Mouse (Mus musculus) CH12.LX (cell line): Measurements from ENCODE around the gene Syngap1. TPM values are rescaled to one million over a fixed set of nuclear protein-coding genes. Genes with fewer than 3 reads are reported as not detected.

Experiments used
- DNase-seq: peaks from one replicate; pipeline ENCODE4 v3.0.0-alpha.2; 2013; ENCODE audit errors: extremely low read depth
- H3K27ac ChIP-seq: 2 replicates; pipeline ENCODE4 v1.5.1; 2012; ENCODE audit warnings: low read depth, mild to moderate bottlenecking, control low read depth, moderate library complexity; ENCODE audit not compliant: insufficient read depth
- H3K27me3 ChIP-seq: replicated peaks from 2 replicates; pipeline ENCODE3; 2012; ENCODE audit warnings: inconsistent platforms
- H3K36me3 ChIP-seq, 2 experiments: replicated peaks in 1 of 2; 2 replicates each; pipeline versions ENCODE3 to v1.6.1; 2012; ENCODE audit warnings: inconsistent platforms in 1 of 2, low read length in 1 of 2, mild to moderate bottlenecking in 1 of 2, mixed read lengths in 1 of 2, moderate library complexity in 1 of 2; ENCODE audit not compliant: control insufficient read depth in 1 of 2, insufficient read depth in 1 of 2
- H3K4me1 ChIP-seq, 2 experiments: 2 replicates each; pipeline ENCODE4 v1.6.1; 2012; ENCODE audit warnings: inconsistent platforms in 1 of 2, moderate library complexity in 1 of 2; ENCODE audit not compliant: insufficient read depth in 2 of 2, control insufficient read depth in 1 of 2
- H3K4me2 ChIP-seq: 2 replicates; pipeline ENCODE4 v1.6.1; 2012; ENCODE audit warnings: low read depth, mild to moderate bottlenecking, control low read depth; ENCODE audit not compliant: poor library complexity, insufficient read depth, severe bottlenecking
- H3K4me3 ChIP-seq, 3 experiments: fragments of 150-350 bp in 1 of 3; sonication (generic) in 1 of 3; replicated peaks in 1 of 3; 2 replicates each; pipeline versions ENCODE3 to v1.5.1; 2011 to 2012; ENCODE audit warnings: low read depth in 2 of 3, low read length in 2 of 3, mild to moderate bottlenecking in 2 of 3, moderate library complexity in 2 of 3, control low read depth in 1 of 3, improper control_type of control experiment in 1 of 3, inconsistent platforms in 1 of 3, mixed read lengths in 1 of 3; ENCODE audit not compliant: poor library complexity in 1 of 3
- H3K79me2 ChIP-seq: replicated peaks from 2 replicates; pipeline ENCODE4 v1.6.1; 2012; ENCODE audit warnings: mild to moderate bottlenecking, moderate library complexity; ENCODE audit not compliant: control insufficient read depth, poor library complexity, insufficient read depth, severe bottlenecking; ENCODE audit errors: extremely low read depth
- H3K9ac ChIP-seq: 2 replicates; pipeline ENCODE4 v1.6.1; 2012; ENCODE audit warnings: low read depth, mild to moderate bottlenecking, control low read depth, moderate library complexity; ENCODE audit not compliant: insufficient read depth
- H3K9me3 ChIP-seq: replicated peaks from 2 replicates; pipeline ENCODE3; 2012; ENCODE audit warnings: low read length, inconsistent platforms, mixed read lengths
- CHD1 ChIP-seq: IDR thresholded peaks from 2 replicates; pipeline ENCODE4 v1.6.1; 2012; ENCODE audit warnings: low read depth, low read length, improper control_type of control experiment, inconsistent platforms
- CHD2 ChIP-seq: IDR thresholded peaks from 2 replicates; pipeline ENCODE4 v1.6.1; 2011; ENCODE audit warnings: low read length, improper control_type of control experiment
- ELF1 ChIP-seq: IDR thresholded peaks from 2 replicates; pipeline ENCODE4 v1.6.1; 2014; ENCODE audit warnings: low read depth, mild to moderate bottlenecking, inconsistent platforms, low read length, improper control_type of control experiment
- EP300 ChIP-seq: IDR thresholded peaks from 2 replicates; pipeline ENCODE4 v1.6.1; 2011; ENCODE audit warnings: low read length, improper control_type of control experiment
- GABPA ChIP-seq: IDR thresholded peaks from 2 replicates; pipeline ENCODE4 v1.6.1; 2012; ENCODE audit warnings: low read depth, low read length, improper control_type of control experiment, inconsistent platforms; ENCODE audit not compliant: insufficient replicate concordance
- JUND ChIP-seq: conservative IDR thresholded peaks from 2 replicates; pipeline ENCODE4 v1.6.1; 2011; ENCODE audit warnings: low read depth, low read length, improper control_type of control experiment
- KAT2A ChIP-seq: IDR thresholded peaks from 2 replicates; pipeline ENCODE4 v1.6.1; 2012; ENCODE audit warnings: low read length, improper control_type of control experiment, inconsistent platforms; ENCODE audit not compliant: insufficient replicate concordance
- MAZ ChIP-seq: IDR thresholded peaks from 2 replicates; pipeline ENCODE4 v1.6.1; 2012; ENCODE audit warnings: low read depth, mild to moderate bottlenecking, inconsistent platforms, low read length, improper control_type of control experiment, moderate library complexity
- MEF2A ChIP-seq: IDR thresholded peaks from 2 replicates; pipeline ENCODE4 v1.6.1; 2014; ENCODE audit warnings: low read depth, mild to moderate bottlenecking, inconsistent platforms, low read length, improper control_type of control experiment, borderline replicate concordance
- NELFE ChIP-seq: IDR thresholded peaks from 2 replicates; pipeline ENCODE4 v1.6.1; 2011; ENCODE audit warnings: low read depth, low read length, improper control_type of control experiment
- NRF1 ChIP-seq: IDR thresholded peaks from 2 replicates; pipeline ENCODE4 v1.6.1; 2014; ENCODE audit warnings: low read depth, mild to moderate bottlenecking, inconsistent platforms, low read length, improper control_type of control experiment, moderate library complexity
- PAX5 ChIP-seq: IDR thresholded peaks from 2 replicates; pipeline ENCODE4 v1.6.1; 2012; ENCODE audit warnings: low read length, inconsistent platforms, mixed read lengths
- POLR2A ChIP-seq: IDR thresholded peaks from 2 replicates; pipeline ENCODE4 v1.6.1; 2011; ENCODE audit warnings: low read depth, mild to moderate bottlenecking, improper control_type of control experiment, low read length
- POLR2AphosphoS2 ChIP-seq: IDR thresholded peaks from 2 replicates; pipeline ENCODE4 v1.6.1; 2011; ENCODE audit warnings: low read depth, low read length, improper control_type of control experiment
- RCOR1 ChIP-seq: conservative IDR thresholded peaks from 2 replicates; pipeline ENCODE4 v1.6.1; 2012; ENCODE audit warnings: low read depth, mild to moderate bottlenecking, inconsistent platforms, low read length, improper control_type of control experiment
- SMC3 ChIP-seq: IDR thresholded peaks from 2 replicates; pipeline ENCODE4 v1.6.1; 2011; ENCODE audit warnings: low read depth, low read length, improper control_type of control experiment
- TBP ChIP-seq: conservative IDR thresholded peaks from 2 replicates; pipeline ENCODE4 v1.6.1; 2011; ENCODE audit warnings: low read depth, low read length, improper control_type of control experiment
- USF1 ChIP-seq: IDR thresholded peaks from 2 replicates; pipeline ENCODE4 v1.6.1; 2014; ENCODE audit warnings: low read depth, mild to moderate bottlenecking, inconsistent platforms, low read length, improper control_type of control experiment
- USF2 ChIP-seq: conservative IDR thresholded peaks from 2 replicates; pipeline ENCODE4 v1.6.1; 2011; ENCODE audit warnings: low read depth, low read length, improper control_type of control experiment
- ZKSCAN1 ChIP-seq: IDR thresholded peaks from 2 replicates; pipeline ENCODE4 v1.6.1; 2012; ENCODE audit warnings: low read depth, inconsistent platforms, low read length, improper control_type of control experiment, borderline replicate concordance
- dilution Hi-C: fragments of 300-500 bp; cut with MboI; formaldehyde crosslinking; loops from 2 replicates; pipeline ENCODE4 v1.14.3; 2020; ENCODE audit warnings: low sequenced_read_pairs; ENCODE audit not compliant: extremely low pct_unique_long_range_greater_than_20kb, extremely low pct_ligation_motif_present
- in situ Hi-C: fragments of 300-500 bp; cut with MboI; formaldehyde crosslinking; loops from 3 replicates; pipeline ENCODE4 v1.14.3; 2019; ENCODE audit warnings: low sequenced_read_pairs, low pct_ligation_motif_present, low pct_unique_long_range_greater_than_20kb, mixed read lengths
- polyA plus RNA-seq: library from polyadenylated mRNA; unstranded; fragments of >175 nt; gene quantifications from 2 replicates; pipeline ENCODE4 v1.2.1, GENCODE M21; 2012; ENCODE audit warnings: low read depth; ENCODE audit not compliant: insufficient read length
- total RNA-seq, 2 experiments: library from RNA; depleted of rRNA; stranded (reverse); fragments of 300-350 nt in 1 of 2; fragments of >200 nt in 1 of 2; gene quantifications; 2 replicates each; pipeline ENCODE4 v1.2.3; 2012 to 2014

Gene Syngap1
- total and polyA plus RNA-seq, 3 experiments: 1.3 to 2.4 TPM; not detected in 1

GRCm38 (mm10) chr17:27011998-27012672 lies 71.1 kb downstream of the Syngap1 start (continued):
- peak; percentile 13 for TF ChIP-seq MEF2A
- no peak for TF ChIP-seq PAX5
- TF ChIP-seq JUND: no peak
- TF ChIP-seq RCOR1: no peak
- peak; percentile 50 for TF ChIP-seq CHD2
- TF ChIP-seq NELFE: peak; percentile 60
- TF ChIP-seq NRF1: no peak
- TF ChIP-seq TBP: no peak
- TF ChIP-seq MAZ: no peak
- TF ChIP-seq ZKSCAN1: no peak
- TF ChIP-seq POLR2A: peak; percentile 66

GRCm38 (mm10) chr17:27012909-27013308 lies 71.9 kb downstream of the Syngap1 start:
- Histone ChIP-seq H3K4me3 (no peak overlapping the region), H3K4me1 (peaks cover 6 to 46% of the 10 kb centered on the region in 2 experiments), H3K79me2 (no peaks in the 10 kb centered on the region), H3K27ac (no peak overlapping the region), H3K27me3 (no peaks in the 10 kb centered on the region), H3K9me3 (no peaks in the 10 kb centered on the region), H3K9ac (no peak overlapping the region), H3K4me2 (no peak overlapping the region), H3K36me3 (no peaks in the 10 kb centered on the region)
- no peak for DNase-seq
- TF ChIP-seq USF2 (no peak), EP300 (no peak), SMC3 (no peak), GABPA (no peak), CHD1 (no peak), ELF1 (no peak), USF1 (no peak), KAT2A (no peak), POLR2AphosphoS2 (no peak)
- in situ Hi-C loops (no loop called here), dilution Hi-C loops (no loop called here)
